Mouse (Mus musculus) ES-E14 (cell line): ENCODE results near the gene Cfap299.

ENCODE experiments used
- CHD2 ChIP-seq: IDR thresholded peaks from 2 replicates; pipeline ENCODE4 v1.6.1; 2014; ENCODE audit warnings: mild to moderate bottlenecking, low read depth, low read length, inconsistent platforms
- HCFC1 ChIP-seq: IDR thresholded peaks from 2 replicates; pipeline ENCODE4 v1.6.1; 2012; ENCODE audit warnings: low read length, inconsistent platforms, borderline replicate concordance; ENCODE audit not compliant: insufficient read depth
- ZC3H11A ChIP-seq: IDR thresholded peaks from 2 replicates; pipeline ENCODE4 v1.6.1; 2012; ENCODE audit warnings: low read depth, mild to moderate bottlenecking, inconsistent platforms, low read length, borderline replicate concordance
- ZNF384 ChIP-seq: IDR thresholded peaks from 2 replicates; pipeline ENCODE4 v1.6.1; 2012; ENCODE audit warnings: low read depth, low read length, inconsistent platforms

DNA sequence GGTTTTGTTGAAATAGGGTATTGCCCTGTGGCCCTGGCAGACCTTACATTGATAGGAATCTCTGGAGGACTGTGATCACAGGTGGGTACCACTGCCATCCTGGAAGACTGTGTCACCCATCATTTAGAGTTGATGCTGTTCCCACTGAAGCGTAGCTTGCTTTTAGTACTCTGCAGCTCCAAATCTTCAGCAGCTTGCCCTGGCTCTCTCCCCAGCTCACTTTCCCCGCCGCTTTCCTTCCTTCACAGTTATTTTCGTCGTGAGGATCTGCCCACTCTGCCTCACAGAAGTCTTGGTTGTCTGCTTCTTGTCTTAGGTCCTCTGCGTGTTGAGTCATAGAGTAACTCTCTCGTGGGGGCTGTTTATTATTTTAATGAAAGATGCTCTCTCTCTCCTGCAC is 40.3 kb downstream of the Cfap299 start:
- TF ChIP-seq HCFC1 (no peak), CHD2 (no peak), ZNF384 (no peak), ZC3H11A (no peak)
